Mouse (Mus musculus) lung, embryonic 14.5 days (tissue): ENCODE measurements around the gene Dock10. TPM values are rescaled to one million over a fixed set of nuclear protein-coding genes. Genes with fewer than 3 reads are reported as not detected.
A peak's percentile ranks its signal among the peaks of the same experiment; 100 is the strongest.
"Not testable (repeated sequence)": the region's sequence is repeated elsewhere in the genome, so short reads cannot be mapped to it uniquely, and the experiment has no call there.

ENCODE experiments used
- ATAC-seq: fragments of 200-750 bp; cut with Nextera tagmentation; 2 replicates; pipeline ENCODE4 v1.8.0; 2017; ENCODE audit warnings: mild to moderate bottlenecking, moderate TSS enrichment, moderate library complexity; ENCODE audit not compliant: insufficient read depth
- DNase-seq: peaks from one replicate; pipeline ENCODE4 v3.0.0-alpha.2; 2015
- H3K27ac ChIP-seq: fragments of 300-500 bp; sonication (generic); 2 replicates; pipeline ENCODE4 v1.5.1; 2014; ENCODE audit warnings: low read depth, mild to moderate bottlenecking, moderate library complexity
- H3K27me3 ChIP-seq: fragments of 300-500 bp; sonication (generic); 2 replicates; pipeline ENCODE4 v1.6.1; 2014; ENCODE audit warnings: low read length, control low read depth; ENCODE audit not compliant: insufficient read depth
- H3K36me3 ChIP-seq: fragments of 300-500 bp; sonication (generic); 2 replicates; pipeline ENCODE4 v1.6.1; 2014; ENCODE audit warnings: control low read depth; ENCODE audit not compliant: insufficient read depth
- H3K4me1 ChIP-seq: fragments of 300-500 bp; sonication (generic); 2 replicates; pipeline ENCODE4 v1.6.1; 2014; ENCODE audit warnings: antibody characterized with exemption, control low read depth; ENCODE audit not compliant: insufficient read depth
- H3K4me2 ChIP-seq: fragments of 300-500 bp; sonication (generic); 2 replicates; pipeline ENCODE4 v1.6.1; 2014; ENCODE audit warnings: mild to moderate bottlenecking
- H3K4me3 ChIP-seq: fragments of 300-500 bp; sonication (generic); 2 replicates; pipeline ENCODE4 v1.5.1; 2014; ENCODE audit warnings: low read depth, low read length
- H3K9ac ChIP-seq: fragments of 300-500 bp; sonication (generic); 2 replicates; pipeline ENCODE4 v1.6.1; 2014
- H3K9me3 ChIP-seq: fragments of 300-500 bp; sonication (generic); 2 replicates; pipeline ENCODE4 v1.6.1; 2016; ENCODE audit warnings: low read depth, low read length, control low read depth
- CTCF ChIP-seq: IDR thresholded peaks from 2 replicates; pipeline ENCODE4 v1.5.1; 2016; ENCODE audit warnings: antibody characterized with exemption, low read depth
- WGBS: fragments of 180-500 bp; shearing (Covaris S2); extraction: QIAGEN DNeasy Blood & Tissue Kit; methylation state at CpG from one replicate; pipeline ENCODE4 v1.1.7; 2014; 5-methylcytosine and 5-hydroxymethylcytosine counted together
- polyA plus RNA-seq: library from polyadenylated mRNA; unstranded; fragments of >200 nt; fragmentation: Nextera tagmentation; extraction: Ambion mirVana; gene quantifications from 2 replicates; pipeline ENCODE4 v1.2.1, GENCODE M21; 2014

Dock10 gene
- polyA plus RNA-seq, 1 experiment from 2014 or later: 4.9 TPM

GRCm38 (mm10) chr1:80763042-80763950, 5.0 kb upstream of the Dock10 start:
- DNase-seq (no peak), ATAC-seq (no peak)

GRCm38 (mm10) chr1:80758798-80759184, 464 bp upstream of the Dock10 start:
- peak overlapping the region; percentile 91 for H3K4me2 ChIP-seq
- no peaks in the 10 kb centered on the region for H3K4me1 ChIP-seq
- no peak overlapping the region for H3K27ac ChIP-seq
- no peaks in the 10 kb centered on the region for H3K36me3 ChIP-seq
- H3K9ac ChIP-seq: peak overlapping the region; percentile 52
- no peak for TF ChIP-seq CTCF
- WGBS: 13% methylated on average over 6 of the region's 6 CpGs
- DNase-seq (no peak), ATAC-seq (no peak)
- H3K4me3 ChIP-seq: peak overlapping the region; percentile 59
- H3K9me3 ChIP-seq: no peaks in the 10 kb centered on the region
- H3K27me3 ChIP-seq: peaks cover 24% of the 10 kb centered on the region; the same call in 1 of the 2 replicates

More at GRCm38 (mm10) chr1:80763042-80763950, 5.0 kb upstream of the Dock10 start:
- H3K4me2 ChIP-seq: no peak overlapping the region
- H3K9me3 ChIP-seq: no peaks in the 10 kb centered on the region
- 63% methylated on average over 4 of the region's 4 CpGs for WGBS
- H3K27ac ChIP-seq: no peak overlapping the region
- TF ChIP-seq CTCF: no peak
- no peak overlapping the region for H3K4me3 ChIP-seq
- H3K27me3 ChIP-seq: peaks cover 9% of the 10 kb centered on the region; the same call in 1 of the 2 replicates
- H3K4me1 ChIP-seq: no peaks in the 10 kb centered on the region
- no peak overlapping the region for H3K9ac ChIP-seq
- H3K36me3 ChIP-seq: no peaks in the 10 kb centered on the region

GRCm38 (mm10) chr1:80757650-80757976, 714 bp downstream of the Dock10 start:
- under 1% methylated on average over 6 of the region's 6 CpGs for WGBS
- Histone ChIP-seq H3K27ac (no peak overlapping the region), H3K27me3 (peaks cover 24% of the 10 kb centered on the region; the same call in 1 of the 2 replicates), H3K4me3 (peak overlapping the region; percentile 59), H3K9me3 (no peaks in the 10 kb centered on the region), H3K4me1 (no peaks in the 10 kb centered on the region), H3K36me3 (no peaks in the 10 kb centered on the region), H3K9ac (peak overlapping the region; percentile 52; the same call in 1 of the 2 replicates), H3K4me2 (peak overlapping the region; percentile 91)
- TF ChIP-seq CTCF: no peak
- DNase-seq (peak; percentile 13), ATAC-seq (peak; percentile 45; the same call in 1 of the 2 replicates)

GRCm38 (mm10) chr1:80756824-80757649, 1.3 kb downstream of the Dock10 start:
- Histone ChIP-seq H3K4me3 (peak overlapping the region; percentile 59), H3K4me2 (peak overlapping the region; percentile 91), H3K27me3 (peaks cover 24% of the 10 kb centered on the region; the same call in 1 of the 2 replicates), H3K9me3 (no peaks in the 10 kb centered on the region), H3K36me3 (no peaks in the 10 kb centered on the region), H3K4me1 (no peaks in the 10 kb centered on the region), H3K9ac (no peak overlapping the region), H3K27ac (no peak overlapping the region)
- DNase-seq: peak; percentile 30
- no peak for TF ChIP-seq CTCF
- ATAC-seq: peak; percentile 50; the same call in 1 of the 2 replicates
- WGBS: 5% methylated on average over 14 of the region's 14 CpGs

- no peaks in the 10 kb centered on the region for H3K4me1 ChIP-seq
- no peak for TF ChIP-seq CTCF
- no peak for ATAC-seq
- peaks cover 24% of the 10 kb centered on the region; the same call in 1 of the 2 replicates for H3K27me3 ChIP-seq
- no peak overlapping the region for H3K27ac ChIP-seq
- H3K9ac ChIP-seq: no peak overlapping the region
- H3K36me3 ChIP-seq: no peaks in the 10 kb centered on the region
- WGBS: 36% methylated on average over 2 of the region's 2 CpGs
- DNase-seq: peak; percentile 15
- no peaks in the 10 kb centered on the region for H3K9me3 ChIP-seq
- H3K4me3 ChIP-seq: no peak overlapping the region
- no peak overlapping the region for H3K4me2 ChIP-seq
These were observed 2.3 kb downstream of the Dock10 start for GRCm38 (mm10) chr1:80756060-80756439.

GRCm38 (mm10) chr1:80755296-80756059, 2.8 kb downstream of the Dock10 start:
- WGBS: 71% methylated on average over 7 of the region's 7 CpGs
- Histone ChIP-seq H3K9me3 (no peaks in the 10 kb centered on the region), H3K36me3 (no peaks in the 10 kb centered on the region), H3K4me2 (no peak overlapping the region), H3K27me3 (peaks cover 24% of the 10 kb centered on the region; the same call in 1 of the 2 replicates), H3K9ac (no peak overlapping the region), H3K27ac (no peak overlapping the region), H3K4me1 (no peaks in the 10 kb centered on the region), H3K4me3 (no peak overlapping the region)
- ATAC-seq (no peak), DNase-seq (no peak)
- no peak for TF ChIP-seq CTCF

- 100% methylated on average over 2 of the region's 2 CpGs for WGBS
- not testable (repeated sequence) for H3K4me3 ChIP-seq, ATAC-seq, H3K9ac ChIP-seq, DNase-seq, H3K36me3 ChIP-seq, H3K9me3 ChIP-seq, H3K4me1 ChIP-seq, H3K4me2 ChIP-seq, H3K27me3 ChIP-seq, H3K27ac ChIP-seq
These were observed 9.2 kb downstream of the Dock10 start for GRCm38 (mm10) chr1:80749122-80749521.
